Mouse (Mus musculus) c-Kit-positive CD71-negative TER-119-negative erythroid progenitor cells, embryonic 14.5 days (primary cell): ENCODE measurements around the gene Smu1.

Experiments used
- DNase-seq: peaks from one replicate; pipeline ENCODE4 v3.0.0-alpha.2; 2013; ENCODE audit warnings: low read depth

The Smu1 gene

GRCm38 (mm10) chr4:40757157-40757779, 455 bp downstream of the Smu1 start:
- DNase-seq = no peak

DNA sequence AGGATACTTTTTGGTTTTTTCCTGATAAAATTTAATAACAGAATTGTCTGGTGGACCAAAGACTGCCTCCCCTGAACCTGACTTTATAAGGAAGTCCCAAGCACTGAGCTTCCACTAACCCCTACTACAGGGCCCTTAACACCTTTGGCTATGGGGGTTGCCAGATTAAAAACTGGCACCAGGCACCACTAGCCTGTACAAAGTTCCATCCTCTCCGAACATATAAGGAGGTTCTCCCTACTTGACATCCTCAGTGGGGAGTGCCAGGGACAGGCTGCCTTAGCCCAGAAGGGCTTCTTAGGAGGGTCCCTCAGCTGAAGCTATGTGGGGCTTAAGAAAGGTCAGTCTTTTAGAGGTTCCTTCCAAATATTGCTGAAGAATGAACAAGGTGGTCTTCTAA, 22.4 kb downstream of the Smu1 start:
- no peak for DNase-seq

- DNase-seq = no peak
Measured at GRCm38 (mm10) chr4:40731262-40731661, 26.5 kb downstream of the Smu1 start.

GRCm38 (mm10) chr4:40727247-40727646, 30.5 kb downstream of the Smu1 start:
- no peak for DNase-seq

- no peak for DNase-seq
Measured at GRCm38 (mm10) chr4:40725554-40725953, 32.2 kb downstream of the Smu1 start.

- no peak for DNase-seq
Measured at GRCm38 (mm10) chr4:40725141-40725540, 32.6 kb downstream of the Smu1 start.

GRCm38 (mm10) chr4:40722687-40723460, 34.8 kb downstream of the Smu1 start:
- peak; percentile 64 for DNase-seq

DNA sequence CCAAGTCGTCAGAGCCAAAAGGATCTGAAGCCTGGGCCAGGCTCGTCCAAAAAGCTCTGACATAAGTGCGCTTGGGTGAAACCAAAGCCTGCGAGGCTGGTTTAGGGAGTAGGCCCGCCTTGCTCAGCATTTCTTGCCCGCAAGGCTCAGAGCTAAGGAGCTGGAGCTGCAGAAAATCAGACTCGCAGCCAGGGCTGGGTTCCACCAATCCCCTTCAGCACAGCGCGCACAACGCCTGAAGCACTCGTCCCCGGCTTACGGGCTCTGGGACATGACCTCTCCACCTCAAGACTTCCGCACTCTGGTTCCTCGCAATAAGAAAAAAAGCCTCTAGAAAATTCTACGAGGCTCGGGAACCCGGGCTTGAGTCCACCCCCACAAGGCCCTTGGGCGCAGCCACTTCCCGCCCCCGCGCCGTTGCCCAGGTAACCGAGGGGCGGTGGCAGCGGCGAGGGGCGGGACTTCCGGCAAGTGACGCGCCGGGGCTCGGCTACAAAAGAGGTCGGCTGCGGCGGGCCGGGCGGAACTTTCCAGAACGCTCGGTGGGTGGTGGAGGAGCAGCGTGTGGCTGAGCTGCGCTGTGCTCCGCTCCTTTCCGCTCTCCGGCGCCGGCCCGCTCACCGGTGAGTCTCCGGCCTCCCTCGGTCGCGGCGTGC, 35.6 kb downstream of the Smu1 start, which contains the start of gene Dnaja1:
TSS of gene Dnaja1 (plus strand) at position 140 of the 656 bp plus-strand sequence.
- DNase-seq = peak; percentile 88

DNA sequence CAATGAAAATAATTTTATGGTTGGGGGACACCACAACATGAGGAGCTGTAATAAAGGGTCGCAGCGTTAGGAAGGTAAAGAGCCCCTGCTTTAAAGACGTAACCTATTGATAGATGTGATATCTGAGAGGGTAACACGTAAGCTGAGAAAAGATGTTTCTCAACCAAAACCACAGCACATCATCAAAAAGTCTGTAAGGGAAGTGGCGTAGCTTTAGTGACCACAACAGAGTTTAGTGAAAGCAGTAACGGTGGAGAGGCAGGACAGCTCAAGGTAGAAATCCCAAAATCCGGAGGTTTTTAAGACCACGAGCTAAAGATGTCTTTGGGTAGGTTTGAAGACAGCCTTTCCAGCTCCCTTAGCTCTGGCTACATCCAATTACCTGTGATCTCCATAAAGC, 36.8 kb downstream of the Smu1 start:
- no peak for DNase-seq

DNA sequence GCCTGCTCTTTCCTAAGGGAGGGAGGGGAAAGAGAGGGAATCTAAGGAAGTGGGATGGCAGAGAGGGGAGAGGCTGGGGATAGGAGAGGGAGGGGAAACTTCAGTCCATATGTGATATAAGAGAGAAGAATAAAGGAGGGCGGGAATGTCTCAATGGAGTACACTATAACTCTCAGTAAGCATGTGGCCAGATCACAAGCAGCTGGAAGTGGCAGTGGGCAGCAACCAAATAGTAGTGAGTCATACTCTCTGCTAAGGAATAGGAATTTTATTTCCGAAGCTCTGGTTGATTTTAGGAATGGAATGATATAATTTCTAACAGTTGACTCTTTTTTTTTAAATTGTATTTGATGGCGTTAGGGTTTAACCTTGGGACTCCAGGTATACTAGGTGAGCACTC, 40.6 kb downstream of the Smu1 start:
- no peak for DNase-seq

DNA sequence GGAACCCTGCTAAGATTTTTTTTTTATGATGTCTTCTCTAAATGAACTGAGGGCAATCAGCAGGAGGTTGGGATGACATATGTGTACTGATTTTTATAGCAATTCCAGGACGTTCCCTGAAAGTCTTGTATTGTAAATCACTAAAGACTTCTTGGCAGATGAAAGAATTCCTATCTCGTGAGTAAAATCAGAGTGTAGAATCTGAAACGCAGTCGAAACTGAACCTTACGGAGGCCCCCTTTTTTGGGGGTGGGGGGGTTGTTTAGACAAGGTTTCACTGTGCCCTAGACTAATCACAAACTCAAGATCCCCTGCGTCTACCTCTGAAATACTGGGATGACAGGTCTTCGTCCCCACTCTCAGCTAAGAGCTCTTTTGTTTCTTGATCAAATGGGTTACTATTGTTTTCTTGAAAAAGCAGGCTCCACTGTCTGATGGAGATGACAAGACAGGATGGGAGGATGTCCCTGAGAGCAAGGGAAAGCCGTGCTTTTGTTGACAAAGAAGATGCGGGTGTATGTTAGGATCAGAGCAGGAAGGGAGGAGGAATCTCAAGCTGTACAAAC, 53.9 kb downstream of the Smu1 start:
- DNase-seq = no peak

GRCm38 (mm10) chr4:40702797-40703709, 54.7 kb downstream of the Smu1 start, which contains the start of gene Aptx:
Aptx (minus strand) TSS chr4:40703194.
- peak; percentile 95 for DNase-seq

DNA sequence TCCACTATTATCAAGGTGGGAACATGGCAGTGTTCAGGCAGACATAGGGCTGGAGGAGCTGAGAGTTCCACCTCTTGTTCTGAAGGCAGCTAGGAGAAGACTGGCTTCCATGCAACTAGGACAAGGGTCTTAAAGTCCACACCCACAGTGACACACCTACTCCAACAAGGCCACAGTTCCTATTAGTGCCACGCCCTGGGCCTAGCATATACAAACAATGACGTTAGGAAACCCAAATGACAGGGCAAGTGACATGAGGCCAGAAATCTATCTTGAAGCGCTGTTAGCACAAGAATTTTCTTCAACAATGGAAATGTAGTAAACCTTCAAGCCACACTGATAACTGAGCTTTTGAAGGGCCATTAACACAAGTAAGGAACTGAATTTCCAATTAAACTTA, 55.9 kb downstream of the Smu1 start:
- no peak for DNase-seq

- no peak for DNase-seq
Measured at GRCm38 (mm10) chr4:40700216-40700615, 57.5 kb downstream of the Smu1 start.

DNA sequence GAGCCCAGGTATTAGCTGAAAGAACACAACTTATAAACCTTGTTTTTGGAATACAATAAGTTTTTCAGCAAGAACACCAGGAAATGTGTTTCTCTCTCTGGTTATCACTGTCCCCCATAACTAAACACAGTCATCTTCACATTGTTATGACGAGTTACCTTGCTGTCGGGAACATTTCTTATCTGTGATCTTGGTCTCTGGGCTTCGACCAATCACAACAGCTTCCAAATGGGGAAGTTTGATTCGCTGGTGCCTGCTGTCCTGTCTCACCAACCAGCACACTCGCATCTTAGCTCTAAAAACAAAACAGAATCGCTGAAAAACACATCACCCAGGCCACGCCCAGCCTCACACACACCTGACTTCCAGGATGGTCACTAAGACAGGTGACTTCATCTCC, 60.7 kb downstream of the Smu1 start:
- no peak for DNase-seq

- DNase-seq = no peak
Measured at GRCm38 (mm10) chr4:40691100-40691499, 66.6 kb downstream of the Smu1 start.
